Comparison of ENCODE assay signal across 23 mouse cellular contexts in the genomic region with DNA sequence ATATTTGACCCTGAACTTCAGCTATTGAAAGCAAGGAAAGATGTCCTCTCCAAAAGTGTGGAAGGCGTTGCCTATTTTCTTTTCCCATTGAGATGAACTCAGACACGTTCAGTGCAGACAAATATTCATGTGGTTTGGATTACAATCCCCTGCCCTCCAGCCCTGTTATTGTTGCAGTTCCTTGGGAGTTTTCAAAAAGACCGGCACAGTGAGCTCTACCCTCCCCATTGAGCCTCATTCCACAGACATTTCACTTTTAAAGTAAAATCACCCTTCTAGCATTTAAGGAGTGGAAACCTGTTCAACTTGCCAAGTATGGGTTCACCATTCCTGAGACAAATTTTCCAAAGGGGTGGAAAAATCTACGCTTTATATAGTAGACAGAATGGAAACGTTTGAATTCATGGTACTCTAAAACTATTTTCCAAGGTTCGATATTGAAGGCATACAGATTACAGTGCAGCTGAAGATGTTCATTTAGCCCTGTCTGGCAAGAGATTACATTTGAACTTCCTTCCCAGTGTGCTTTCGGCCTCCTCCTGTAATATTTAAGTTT.
"Had no signal": no experiment of that assay in that cellular context is flagged by ENCODE, and none has a peak within 500 bp of the region (broad histone marks: within the 10 kb centered on the region; RNA-seq: fewer than 3 reads in every experiment).

No protein-coding gene starts in this region.

- H3K27ac ChIP-seq: kidney, embryonic 15.5 days; liver, embryonic 12.5 days; liver, embryonic 15.5 days; lung, embryonic 15.5 days; midbrain, embryonic 12.5 days; midbrain, embryonic 15.5 days; neural tube, embryonic 12.5 days; neural tube, embryonic 15.5 days; stomach, postnatal 0 days had no signal

- DNase-seq: kidney, adult 8-10 months; kidney, postnatal 10 days; kidney, postnatal 36 days; left cerebral cortex, postnatal 4 days; liver; lung, adult 18-20 months; lung, postnatal 10 days; lung, postnatal 4 days; right cerebral cortex, adult 18-20 months; right cerebral cortex, postnatal 14 days; right cerebral cortex, postnatal 4 days; thymus, adult 2 months; thymus, postnatal 14 days; thymus, postnatal 4 days had no signal

- H3K9me3 ChIP-seq: kidney, embryonic 15.5 days; liver, embryonic 12.5 days; liver, embryonic 15.5 days; lung, embryonic 15.5 days; midbrain, embryonic 12.5 days; midbrain, embryonic 15.5 days; neural tube, embryonic 12.5 days; neural tube, embryonic 15.5 days had no signal

- H3K4me1 ChIP-seq: liver, embryonic 15.5 days; midbrain, embryonic 15.5 days; neural tube, embryonic 12.5 days; neural tube, embryonic 15.5 days had no signal

- H3K4me3 ChIP-seq: kidney, embryonic 15.5 days; liver, embryonic 12.5 days; liver, embryonic 15.5 days; lung, embryonic 15.5 days; midbrain, embryonic 12.5 days; midbrain, embryonic 15.5 days; neural tube, embryonic 12.5 days; neural tube, embryonic 15.5 days had no signal

- H3K27me3 ChIP-seq: kidney, embryonic 15.5 days; liver, embryonic 12.5 days; liver, embryonic 15.5 days; lung, embryonic 15.5 days; midbrain, embryonic 12.5 days; midbrain, embryonic 15.5 days; neural tube, embryonic 12.5 days; neural tube, embryonic 15.5 days had no signal

- H3K9ac ChIP-seq: kidney, embryonic 15.5 days; liver, embryonic 12.5 days; liver, embryonic 15.5 days; lung, embryonic 15.5 days; midbrain, embryonic 12.5 days; midbrain, embryonic 15.5 days; neural tube, embryonic 12.5 days; neural tube, embryonic 15.5 days had no signal

- ATAC-seq: liver, embryonic 12.5 days; midbrain, embryonic 15.5 days had no signal

- H3K4me2 ChIP-seq: kidney, embryonic 15.5 days; liver, embryonic 12.5 days; liver, embryonic 15.5 days; lung, embryonic 15.5 days; midbrain, embryonic 12.5 days; midbrain, embryonic 15.5 days; neural tube, embryonic 12.5 days; neural tube, embryonic 15.5 days had no signal

- H3K36me3 ChIP-seq: kidney, embryonic 15.5 days; liver, embryonic 12.5 days; liver, embryonic 15.5 days; lung, embryonic 15.5 days; midbrain, embryonic 12.5 days; midbrain, embryonic 15.5 days; neural tube, embryonic 12.5 days; neural tube, embryonic 15.5 days had no signal
